Mouse (Mus musculus) testis, adult 2 months (tissue): ENCODE measurements around the gene Rpgrip1l.

Experiments
- CTCF ChIP-seq: fragments of 200-500 bp; IDR thresholded peaks from 2 replicates; pipeline ENCODE4 v1.5.1; 2012; ENCODE audit warnings: low read depth, mild to moderate bottlenecking, inconsistent platforms, low read length, moderate library complexity; ENCODE audit not compliant: control insufficient read depth, insufficient read depth, insufficient replicate concordance
- POLR2A ChIP-seq: fragments of 200-500 bp; IDR thresholded peaks from 2 replicates; pipeline ENCODE4 v1.6.1; 2012; ENCODE audit warnings: low read depth, mild to moderate bottlenecking, inconsistent platforms, low read length, moderate library complexity; ENCODE audit not compliant: control insufficient read depth

- TF ChIP-seq CTCF (no peak), POLR2A (no peak)
Measured at GRCm38 (mm10) chr8:91357493-91358014, 44.5 kb upstream of the Rpgrip1l start.
